Comparison of ENCODE assay signal across 13 mouse cellular contexts in the genomic region with DNA sequence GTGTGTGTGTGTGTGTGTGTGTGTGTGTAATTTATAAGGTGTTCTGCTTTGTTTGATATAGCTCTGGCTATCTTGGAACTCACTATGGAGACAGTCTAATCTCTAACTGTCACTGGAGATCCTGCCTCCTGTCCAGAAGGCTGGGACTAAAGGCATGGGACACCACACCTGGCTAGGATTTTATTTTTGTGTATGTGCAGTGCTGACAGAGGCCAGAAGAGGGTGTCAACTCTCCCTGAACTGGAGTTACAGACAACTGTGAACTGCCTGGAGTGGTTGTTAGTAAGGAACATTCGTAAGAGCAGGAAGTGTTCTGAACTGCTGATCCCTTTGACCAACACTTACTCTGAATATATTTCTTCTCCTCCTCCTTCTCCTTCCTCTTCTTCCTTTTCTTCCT. TPM values are rescaled to one million over a fixed set of nuclear protein-coding genes. Genes with fewer than 3 reads are reported as not detected.
A peak's percentile ranks its signal among the peaks of the same experiment; 100 is the strongest.
DNase-seq lines count a peak whose midpoint lies in the region; ATAC-seq and TF ChIP-seq lines count a peak whose summit lies in the region.
"Had no signal": no experiment of that assay in that cellular context is flagged by ENCODE, and none has a peak within 500 bp of the region (broad histone marks: within the 10 kb centered on the region; RNA-seq: fewer than 3 reads in every experiment).

No protein-coding gene starts in this region.

- no peak overlapping the region for H3K9ac ChIP-seq in kidney, postnatal 0 days (ENCODE audit: low read depth, low read length)
- no peak overlapping the region for H3K9ac ChIP-seq in ES-E14 (ENCODE audit: insufficient read depth, low read depth, low read length, poor library complexity, severe bottlenecking)
- no peak overlapping the region for H3K9ac ChIP-seq in intestine, postnatal 0 days (ENCODE audit: low read depth, low read length)
- no peak overlapping the region for H3K9ac ChIP-seq in hindbrain, embryonic 13.5 days
- H3K9ac ChIP-seq: lung, embryonic 15.5 days had no signal

- H3K27ac ChIP-seq in kidney, postnatal 0 days = no peak overlapping the region
- H3K27ac ChIP-seq in ES-E14 (ENCODE audit: insufficient read depth, low read depth, low read length, poor library complexity, severe bottlenecking) = no peak overlapping the region
- H3K27ac ChIP-seq in intestine, postnatal 0 days (ENCODE audit: low read depth, low read length) = no peak overlapping the region
- H3K27ac ChIP-seq in hindbrain, embryonic 13.5 days = no peak overlapping the region
- H3K27ac ChIP-seq: gastrocnemius, adult 2 months; lung, embryonic 15.5 days had no signal

- peak; percentile 58 for TF ChIP-seq CTCF in kidney, postnatal 0 days (IDR thresholded peaks at IDR 0.05; ENCODE audit: low read depth)
- TF ChIP-seq CTCF in intestine, postnatal 0 days (IDR thresholded peaks at IDR 0.05; ENCODE audit: low read depth) = peak; percentile 57

- peaks cover 82% of the 10 kb centered on the region for H3K27me3 ChIP-seq in kidney, postnatal 0 days (ENCODE audit: insufficient read depth, low read length)
- peaks cover 84% of the 10 kb centered on the region for H3K27me3 ChIP-seq in intestine, postnatal 0 days (replicated peaks; ENCODE audit: control insufficient read depth, insufficient read depth, low read length)
- H3K27me3 ChIP-seq in hindbrain, embryonic 13.5 days = peaks cover 95% of the 10 kb centered on the region

- peak; percentile 59 for DNase-seq in kidney, postnatal 0 days (ENCODE audit: low spot score)
- no peak for DNase-seq in kidney, adult 18-20 months
- DNase-seq in 416B (ENCODE audit: low read depth) (peak; percentile 49), ES-E14 (ENCODE audit: low read depth, low spot score) (no peak)
- no peak for DNase-seq in urinary bladder, postnatal 25 days (ENCODE audit: low spot score)
- DNase-seq in adrenal gland, postnatal 4 days (ENCODE audit: low spot score in 2 of 2) = no peak
- DNase-seq: cerebellum, postnatal 14 days; gastrocnemius, adult 2 months; kidney, adult 9 months had no signal

- in situ Hi-C loops in ES-E14 (cut with MboI; ENCODE audit: low sequenced_read_pairs in 2 of 2, unreplicated experiment in 2 of 2) = loop anchor here in 1 of 2 experiments (25.0 kb wide), 1 partner anchor 316 kb away; no protein-coding TSS in a partner anchor

- no peaks in the 10 kb centered on the region for H3K9me3 ChIP-seq in kidney, postnatal 0 days (replicated peaks; ENCODE audit: low read length)
- no peaks in the 10 kb centered on the region for H3K9me3 ChIP-seq in ES-E14 (ENCODE audit: control insufficient read depth, insufficient read depth, low read depth, low read length)
- H3K9me3 ChIP-seq in intestine, postnatal 0 days (ENCODE audit: control insufficient read depth) = no peaks in the 10 kb centered on the region
- H3K9me3 ChIP-seq in hindbrain, embryonic 13.5 days = no peaks in the 10 kb centered on the region
- H3K9me3 ChIP-seq: lung, embryonic 15.5 days had no signal

- no peak overlapping the region for H3K4me2 ChIP-seq in kidney, postnatal 0 days (ENCODE audit: low read length)
- no peak overlapping the region for H3K4me2 ChIP-seq in intestine, postnatal 0 days (replicated peaks; ENCODE audit: low read depth)
- H3K4me2 ChIP-seq in hindbrain, embryonic 13.5 days = no peak overlapping the region
- H3K4me2 ChIP-seq: lung, embryonic 15.5 days had no signal

- H3K4me1 ChIP-seq in kidney, postnatal 0 days (replicated peaks; ENCODE audit: insufficient read depth, low read length) = no peaks in the 10 kb centered on the region
- peaks cover 0 to 11% of the 10 kb centered on the region in 2 experiments; a peak in 2 of 4 replicates for H3K4me1 ChIP-seq in ES-E14 (ENCODE audit: control insufficient read depth in 2 of 2, insufficient read depth in 2 of 2, low read length in 2 of 2, poor library complexity in 1 of 2)
- no peaks in the 10 kb centered on the region for H3K4me1 ChIP-seq in intestine, postnatal 0 days (replicated peaks; ENCODE audit: control insufficient read depth, insufficient read depth, low read length)
- peaks cover 11% of the 10 kb centered on the region for H3K4me1 ChIP-seq in hindbrain, embryonic 13.5 days (replicated peaks)

- no peak overlapping the region for H3K4me3 ChIP-seq in kidney, postnatal 0 days (replicated peaks; ENCODE audit: low read depth, low read length)
- no peak overlapping the region for H3K4me3 ChIP-seq in ES-E14 (ENCODE audit: insufficient read depth in 1 of 2, low read depth in 1 of 2, low read length in 2 of 2, poor library complexity in 1 of 2, severe bottlenecking in 1 of 2)
- no peak overlapping the region for H3K4me3 ChIP-seq in intestine, postnatal 0 days (ENCODE audit: low read depth, low read length)
- no peak overlapping the region for H3K4me3 ChIP-seq in hindbrain, embryonic 13.5 days
- H3K4me3 ChIP-seq: gastrocnemius, adult 2 months; lung, embryonic 15.5 days had no signal

- H3K36me3 ChIP-seq in kidney, postnatal 0 days (ENCODE audit: insufficient read depth, low read length) = no peaks in the 10 kb centered on the region
- H3K36me3 ChIP-seq in ES-E14 (ENCODE audit: control insufficient read depth, insufficient read depth, low read length, poor library complexity, severe bottlenecking) = no peaks in the 10 kb centered on the region
- H3K36me3 ChIP-seq in intestine, postnatal 0 days (ENCODE audit: control insufficient read depth, insufficient read depth) = no peaks in the 10 kb centered on the region
- H3K36me3 ChIP-seq in hindbrain, embryonic 13.5 days = no peaks in the 10 kb centered on the region
- H3K36me3 ChIP-seq: lung, embryonic 15.5 days had no signal

- WGBS in kidney, postnatal 0 days = 17% methylated on average over 1 of the region's 1 CpGs
- 10% methylated on average over 1 of the region's 1 CpGs for WGBS in intestine, postnatal 0 days
- 28% methylated on average over 1 of the region's 1 CpGs for WGBS in hindbrain, embryonic 13.5 days

- no peak for ATAC-seq in kidney, postnatal 0 days (replicated peaks; ENCODE audit: low FRiP score, low read depth)
- no peak for ATAC-seq in intestine, postnatal 0 days
- ATAC-seq in hindbrain, embryonic 13.5 days (ENCODE audit: low FRiP score) = no peak

TF ChIP-seq in ES-E14, 5 proteins besides CTCF, POLR2A, EP300 and RAD21:
- TF ChIP-seq ZC3H11A (IDR thresholded peaks at IDR 0.05; ENCODE audit: borderline replicate concordance, low read depth, low read length) = peak; percentile 26; the same call in 1 of the 2 replicates
- TF ChIP-seq ZNF384 (IDR thresholded peaks at IDR 0.05; ENCODE audit: low read depth, low read length) = no peak

RNA-seq across cellular contexts. Expression of a gene that starts 49.1 kb away (rescaled TPM):
- 0.40 and 0.51 TPM in 2 replicates for polyA plus RNA-seq in kidney, postnatal 0 days (2015; fragmentation: Nextera tagmentation; extraction: Ambion mirVana)
- total RNA-seq in ES-E14 (2012; rRNA removed) = not detected in 2 replicates
- 0.54 and 0.56 TPM in 2 replicates for polyA plus RNA-seq in intestine, postnatal 0 days (2015; fragmentation: Nextera tagmentation; extraction: Ambion mirVana)
- polyA plus RNA-seq in hindbrain, embryonic 13.5 days (2015; fragmentation: Nextera tagmentation; extraction: Ambion mirVana) = not detected in 2 replicates
- total RNA-seq in adrenal gland, postnatal 4 days (2021) = not detected
- total RNA-seq: gastrocnemius, adult 2 months; monocyte, adult 5-6 weeks had no signal

Comparison
In these comparisons a context has a peak if more than half of its experiments do, and no peak if none do; other contexts are left out.
1. DNase-seq: peak in kidney, postnatal 0 days (single experiment) and 416B (single experiment); none in kidney, adult 18-20 months (single experiment), ES-E14 (single experiment), urinary bladder, postnatal 25 days (single experiment) and adrenal gland, postnatal 4 days (0 of 2).